8 mouse cellular contexts compared by ENCODE assay signal in genomic region chr17:87975229-87975853, GRCm38 (mm10). TPM values are rescaled to one million over a fixed set of nuclear protein-coding genes. Genes with fewer than 3 reads are reported as not detected.
DNase-seq lines count a peak whose midpoint lies in the region; ATAC-seq and TF ChIP-seq lines count a peak whose summit lies in the region.

No protein-coding gene starts in this region.

- H3K4me2 ChIP-seq in forebrain, embryonic 15.5 days (replicated peaks) = peak overlapping the region; percentile 84
- H3K4me2 ChIP-seq in liver, embryonic 12.5 days = peak overlapping the region; percentile 90
- H3K4me2 ChIP-seq in midbrain, postnatal 0 days (ENCODE audit: low read depth, low read length, poor library complexity, severe bottlenecking) = peak overlapping the region; percentile 93
- H3K4me2 ChIP-seq in stomach, postnatal 0 days (replicated peaks; ENCODE audit: low read depth) = peak overlapping the region; percentile 86

- peak overlapping the region; percentile 89 for H3K9ac ChIP-seq in forebrain, embryonic 15.5 days (replicated peaks)
- H3K9ac ChIP-seq in liver, embryonic 12.5 days = peak overlapping the region; percentile 88
- H3K9ac ChIP-seq in midbrain, postnatal 0 days (replicated peaks; ENCODE audit: low read length, poor library complexity, severe bottlenecking) = peak overlapping the region; percentile 89
- peak overlapping the region; percentile 84 for H3K9ac ChIP-seq in stomach, postnatal 0 days (ENCODE audit: low read length)

- WGBS in forebrain, embryonic 15.5 days = 0% methylated on average over 51 of the region's 68 CpGs
- whole genome bisulfite sequencing in liver, embryonic 12.5 days (ENCODE audit: insufficient replicate concordance) = under 1% methylated on average over 56 of the region's 68 CpGs
- WGBS in midbrain, postnatal 0 days = under 1% methylated on average over 49 of the region's 68 CpGs
- WGBS in stomach, postnatal 0 days = 2% methylated on average over 35 of the region's 68 CpGs

- H3K4me3 ChIP-seq in forebrain, embryonic 15.5 days = peak overlapping the region; percentile 99
- H3K4me3 ChIP-seq in liver, embryonic 12.5 days = peak overlapping the region; percentile 77
- H3K4me3 ChIP-seq in midbrain, postnatal 0 days (ENCODE audit: low read depth, low read length) = peak overlapping the region; percentile 99
- peak overlapping the region; percentile 95 for H3K4me3 ChIP-seq in stomach, postnatal 0 days (ENCODE audit: low read depth, low read length)

- peak; percentile 15 for DNase-seq in left cerebral cortex, adult 11 months (ENCODE audit: low spot score)
- DNase-seq in left cerebral cortex, adult 8-10 months (ENCODE audit: low spot score in 2 of 2) = no peak
- no peak for DNase-seq in midbrain, postnatal 0 days (ENCODE audit: low spot score)
- DNase-seq in stomach, postnatal 0 days (ENCODE audit: low spot score) = peak; percentile 78

- TF ChIP-seq EP300 in stomach, postnatal 0 days (optimal IDR thresholded peaks at IDR 0.05) = no peak

- H3K27me3 ChIP-seq in forebrain, embryonic 15.5 days = no peaks in the 10 kb centered on the region
- H3K27me3 ChIP-seq in liver, embryonic 12.5 days (replicated peaks) = no peaks in the 10 kb centered on the region
- H3K27me3 ChIP-seq in midbrain, postnatal 0 days (ENCODE audit: insufficient read depth, low read length) = no peaks in the 10 kb centered on the region
- no peaks in the 10 kb centered on the region for H3K27me3 ChIP-seq in stomach, postnatal 0 days (ENCODE audit: control insufficient read depth, insufficient read depth, low read length)

- TF ChIP-seq CTCF in midbrain, postnatal 0 days (IDR thresholded peaks at IDR 0.05) = no peak
- TF ChIP-seq CTCF in stomach, postnatal 0 days (IDR thresholded peaks at IDR 0.05; ENCODE audit: low read depth) = no peak

- no peaks in the 10 kb centered on the region for H3K36me3 ChIP-seq in forebrain, embryonic 15.5 days
- peaks cover 25% of the 10 kb centered on the region for H3K36me3 ChIP-seq in liver, embryonic 12.5 days
- no peaks in the 10 kb centered on the region for H3K36me3 ChIP-seq in midbrain, postnatal 0 days (ENCODE audit: insufficient read depth, low read length)
- H3K36me3 ChIP-seq in stomach, postnatal 0 days (ENCODE audit: control insufficient read depth, insufficient read depth, low read length) = no peaks in the 10 kb centered on the region

- peaks cover 18% of the 10 kb centered on the region for H3K4me1 ChIP-seq in forebrain, embryonic 15.5 days
- peaks cover 54% of the 10 kb centered on the region for H3K4me1 ChIP-seq in liver, embryonic 12.5 days
- no peaks in the 10 kb centered on the region; the same call in 1 of the 2 replicates for H3K4me1 ChIP-seq in midbrain, postnatal 0 days (ENCODE audit: insufficient read depth, low read length)
- H3K4me1 ChIP-seq in stomach, postnatal 0 days (replicated peaks; ENCODE audit: control insufficient read depth, insufficient read depth) = peaks cover 2% of the 10 kb centered on the region; the same call in 1 of the 2 replicates

- H3K27ac ChIP-seq in forebrain, embryonic 15.5 days (replicated peaks) = peak overlapping the region; percentile 92
- peak overlapping the region; percentile 82 for H3K27ac ChIP-seq in liver, embryonic 12.5 days
- H3K27ac ChIP-seq in midbrain, postnatal 0 days (ENCODE audit: low read depth, low read length) = peak overlapping the region; percentile 79
- peak overlapping the region; percentile 87 for H3K27ac ChIP-seq in stomach, postnatal 0 days (replicated peaks)

- H3K9me3 ChIP-seq in forebrain, embryonic 15.5 days = no peaks in the 10 kb centered on the region
- no peaks in the 10 kb centered on the region for H3K9me3 ChIP-seq in liver, embryonic 12.5 days (replicated peaks)
- H3K9me3 ChIP-seq in midbrain, postnatal 0 days (ENCODE audit: low read length) = no peaks in the 10 kb centered on the region
- no peaks in the 10 kb centered on the region for H3K9me3 ChIP-seq in stomach, postnatal 0 days (ENCODE audit: control insufficient read depth, low read length)

- peak; percentile 39 for ATAC-seq in cerebellum, adult (ENCODE audit: insufficient number of reproducible peaks, low FRiP score, low TSS enrichment)
- peak; percentile 73 for ATAC-seq in forebrain, embryonic 15.5 days (replicated peaks)
- ATAC-seq in inflammation-experienced regulatory T-cells, adult 6 months = peak; percentile 29
- ATAC-seq in liver, embryonic 12.5 days = peak; percentile 60
- peak; percentile 63 for ATAC-seq in midbrain, postnatal 0 days (ENCODE audit: low FRiP score)
- peak; percentile 55 for ATAC-seq in stomach, postnatal 0 days (ENCODE audit: low FRiP score, low TSS enrichment)

RNA-seq across cellular contexts. Expression of gene Msh6, which starts 0.5 kb away (rescaled TPM):
- total RNA-seq in left cerebral cortex, adult 8-10 months (2022) = 10 to 100 TPM; 14.5 to 16.0 (median 15.2) TPM
- polyA plus RNA-seq in forebrain, embryonic 15.5 days (2015; fragmentation: Nextera tagmentation; extraction: Ambion mirVana) = 42.7 and 43.0 TPM in 2 replicates
- polyA plus RNA-seq in inflammation-experienced regulatory T-cells, adult 6 months (2017; shearing (Covaris generic)) = 10 to 100 TPM; 12.3 to 15.8 (median 15.0) TPM
- polyA plus RNA-seq in liver, embryonic 12.5 days (2016; fragmentation: Nextera tagmentation; extraction: Ambion mirVana) = 52.0 and 52.4 TPM in 2 replicates
- 20.9 and 21.9 TPM in 2 replicates for total RNA-seq in midbrain, postnatal 0 days (2014; rRNA removed)
- 17.4 and 17.6 TPM in 2 replicates for polyA plus RNA-seq in midbrain, postnatal 0 days (2015; fragmentation: Nextera tagmentation; extraction: Ambion mirVana)
- 11.3 and 11.6 TPM in 2 replicates for polyA plus RNA-seq in stomach, postnatal 0 days (2015; fragmentation: Nextera tagmentation; extraction: Ambion mirVana)

RNA-seq across cellular contexts. Expression of gene Rpl36-ps4, which starts 54.6 kb away (rescaled TPM):
- not detected for total RNA-seq in left cerebral cortex, adult 8-10 months (2022)
- not detected in 2 replicates for polyA plus RNA-seq in forebrain, embryonic 15.5 days (2015; fragmentation: Nextera tagmentation; extraction: Ambion mirVana)
- not detected for polyA plus RNA-seq in inflammation-experienced regulatory T-cells, adult 6 months (2017; shearing (Covaris generic))
- not detected in 2 replicates for polyA plus RNA-seq in liver, embryonic 12.5 days (2016; fragmentation: Nextera tagmentation; extraction: Ambion mirVana)
- total RNA-seq in midbrain, postnatal 0 days (2014; rRNA removed) = not detected in 2 replicates
- polyA plus RNA-seq in midbrain, postnatal 0 days (2015; fragmentation: Nextera tagmentation; extraction: Ambion mirVana) = not detected in 2 replicates
- not detected in 2 replicates for polyA plus RNA-seq in stomach, postnatal 0 days (2015; fragmentation: Nextera tagmentation; extraction: Ambion mirVana)

Comparison
In these comparisons a context has a peak if more than half of its experiments do, and no peak if none do; other contexts are left out.
1. DNase-seq: peak in left cerebral cortex, adult 11 months (single experiment) and stomach, postnatal 0 days (single experiment); none in left cerebral cortex, adult 8-10 months (0 of 2) and midbrain, postnatal 0 days (single experiment).
2. Peak in every context shown above with its lines, with median percentiles within 50 percentile points of each other: ATAC-seq, H3K27ac ChIP-seq, H3K4me2 ChIP-seq, H3K4me3 ChIP-seq and H3K9ac ChIP-seq.